Comparison of ENCODE assay signal across 10 mouse cellular contexts in genomic region chr17:23547681-23548443, GRCm38 (mm10). TPM values are rescaled to one million over a fixed set of nuclear protein-coding genes. Genes with fewer than 3 reads are reported as not detected.
A peak's percentile ranks its signal among the peaks of the same experiment; 100 is the strongest.
DNase-seq lines count a peak whose midpoint lies in the region; ATAC-seq and TF ChIP-seq lines count a peak whose summit lies in the region.
"Had no signal": no experiment of that assay in that cellular context is flagged by ENCODE, and none has a peak within 500 bp of the region (broad histone marks: within the 10 kb centered on the region; RNA-seq: fewer than 3 reads in every experiment).

No protein-coding gene starts in this region.

- peak overlapping the region; percentile 79; the same call in 1 of the 2 replicates for H3K4me2 ChIP-seq in kidney, embryonic 14.5 days (replicated peaks; ENCODE audit: low read depth, low read length)
- no peak overlapping the region; the same call in 1 of the 2 replicates for H3K4me2 ChIP-seq in CH12.LX (ENCODE audit: insufficient read depth, low read depth, poor library complexity, severe bottlenecking)
- peak overlapping the region; percentile 78; the same call in 1 of the 2 replicates for H3K4me2 ChIP-seq in intestine, postnatal 0 days (replicated peaks; ENCODE audit: low read depth)

- in situ Hi-C loops in CH12.LX (cut with MboI; ENCODE audit: low pct_ligation_motif_present, low pct_unique_long_range_greater_than_20kb, low sequenced_read_pairs): no loop called here

- TF ChIP-seq RAD21 in CH12.LX (IDR thresholded peaks at IDR 0.05; ENCODE audit: low read depth, low read length): no peak

- dilution Hi-C loops in CH12.LX (cut with MboI; ENCODE audit: extremely low pct_ligation_motif_present, extremely low pct_unique_long_range_greater_than_20kb, low sequenced_read_pairs): no loop called here

- no peaks in the 10 kb centered on the region for H3K27me3 ChIP-seq in kidney, embryonic 14.5 days (ENCODE audit: control insufficient read depth, insufficient read depth, low read length)
- no peaks in the 10 kb centered on the region for H3K27me3 ChIP-seq in kidney, adult 2 months (replicated peaks; ENCODE audit: control insufficient read depth, insufficient read depth, low read length)
- no peaks in the 10 kb centered on the region for H3K27me3 ChIP-seq in CH12.LX (replicated peaks)
- no peaks in the 10 kb centered on the region for H3K27me3 ChIP-seq in intestine, postnatal 0 days (replicated peaks; ENCODE audit: control insufficient read depth, insufficient read depth, low read length)
- H3K27me3 ChIP-seq: embryonic facial prominence, embryonic 15.5 days had no signal

- no peak for TF ChIP-seq POLR2A in kidney, adult 2 months (IDR thresholded peaks at IDR 0.05; ENCODE audit: low read depth, low read length)
- TF ChIP-seq POLR2A in CH12.LX (IDR thresholded peaks at IDR 0.05; ENCODE audit: low read depth, low read length): no peak

- WGBS in kidney, embryonic 14.5 days: 53% methylated on average over 11 of the region's 11 CpGs
- WGBS in kidney, adult 2 months: 66% methylated on average over 11 of the region's 11 CpGs
- WGBS in intestine, postnatal 0 days: 58% methylated on average over 11 of the region's 11 CpGs

- TF ChIP-seq EP300 in CH12.LX (IDR thresholded peaks at IDR 0.05; ENCODE audit: low read length): no peak

- H3K9me3 ChIP-seq in kidney, embryonic 14.5 days (ENCODE audit: control insufficient read depth, low read length): no peaks in the 10 kb centered on the region
- no peaks in the 10 kb centered on the region for H3K9me3 ChIP-seq in CH12.LX (replicated peaks; ENCODE audit: low read length)
- no peaks in the 10 kb centered on the region for H3K9me3 ChIP-seq in intestine, postnatal 0 days (ENCODE audit: control insufficient read depth)
- H3K9me3 ChIP-seq: embryonic facial prominence, embryonic 15.5 days had no signal

- H3K27ac ChIP-seq in kidney, embryonic 14.5 days (ENCODE audit: low read depth, low read length): no peak overlapping the region
- no peak overlapping the region for H3K27ac ChIP-seq in kidney, adult 2 months (ENCODE audit: insufficient read depth, low read depth, low read length)
- no peak overlapping the region for H3K27ac ChIP-seq in CH12.LX (ENCODE audit: insufficient read depth, low read depth)
- no peak overlapping the region for H3K27ac ChIP-seq in intestine, postnatal 0 days (ENCODE audit: low read depth, low read length)

- TF ChIP-seq CTCF in kidney, adult 2 months (conservative IDR thresholded peaks at IDR 0.05; ENCODE audit: insufficient read depth, insufficient read length, low read depth, low read length): no peak
- no peak for TF ChIP-seq CTCF in CH12.LX (conservative IDR thresholded peaks at IDR 0.05 in 1 of 2, IDR thresholded peaks at IDR 0.05 in 1 of 2; ENCODE audit: low read depth in 2 of 2, low read length in 2 of 2)
- TF ChIP-seq CTCF in intestine, postnatal 0 days (IDR thresholded peaks at IDR 0.05; ENCODE audit: low read depth): no peak

- DNase-seq in kidney, adult 2 months: no peak
- DNase-seq in 3T3-L1 (ENCODE audit: low read depth, low spot score): peak; percentile 53
- DNase-seq in CH12.LX (ENCODE audit: extremely low read depth): peak; percentile 70
- DNase-seq in frontal cortex, postnatal 14 days (ENCODE audit: low spot score in 2 of 2): no peak

- peaks cover 7% of the 10 kb centered on the region; the same call in 1 of the 2 replicates for H3K4me1 ChIP-seq in kidney, embryonic 14.5 days (ENCODE audit: control insufficient read depth, insufficient read depth, low read length)
- H3K4me1 ChIP-seq in kidney, adult 2 months (ENCODE audit: control insufficient read depth, insufficient read depth, low read length): no peaks in the 10 kb centered on the region
- peaks cover 2 to 13% of the 10 kb centered on the region in 2 experiments for H3K4me1 ChIP-seq in CH12.LX (ENCODE audit: control insufficient read depth in 1 of 2, insufficient read depth in 2 of 2)
- H3K4me1 ChIP-seq in intestine, postnatal 0 days (replicated peaks; ENCODE audit: control insufficient read depth, insufficient read depth, low read length): no peaks in the 10 kb centered on the region; the same call in 1 of the 2 replicates

- H3K36me3 ChIP-seq in kidney, embryonic 14.5 days (ENCODE audit: control insufficient read depth, insufficient read depth, low read length): no peaks in the 10 kb centered on the region
- H3K36me3 ChIP-seq in kidney, adult 2 months (ENCODE audit: control insufficient read depth, insufficient read depth, low read length): no peaks in the 10 kb centered on the region
- no peaks in the 10 kb centered on the region for H3K36me3 ChIP-seq in CH12.LX (replicated peaks in 1 of 2; ENCODE audit: control insufficient read depth in 1 of 2, insufficient read depth in 1 of 2, low read length in 1 of 2)
- no peaks in the 10 kb centered on the region for H3K36me3 ChIP-seq in intestine, postnatal 0 days (ENCODE audit: control insufficient read depth, insufficient read depth)
- H3K36me3 ChIP-seq: embryonic facial prominence, embryonic 15.5 days had no signal

- ATAC-seq in kidney, embryonic 14.5 days (ENCODE audit: low FRiP score, low TSS enrichment): no peak
- ATAC-seq in intestine, postnatal 0 days: no peak
- no peak for ATAC-seq in activated CD4-positive, CD25-positive, alpha-beta regulatory T cell, adult 4 months
- no peak for ATAC-seq in granulocyte monocyte progenitor cell, adult 5-6 weeks (replicated peaks; ENCODE audit: poor library complexity, severe bottlenecking)

- no peak overlapping the region for H3K9ac ChIP-seq in kidney, embryonic 14.5 days (ENCODE audit: low read depth, low read length)
- H3K9ac ChIP-seq in CH12.LX (ENCODE audit: insufficient read depth, low read depth): no peak overlapping the region
- no peak overlapping the region for H3K9ac ChIP-seq in intestine, postnatal 0 days (ENCODE audit: low read depth, low read length)

- peak overlapping the region; percentile 56; the same call in 1 of the 2 replicates for H3K4me3 ChIP-seq in kidney, embryonic 14.5 days (ENCODE audit: low read length)
- H3K4me3 ChIP-seq in kidney, adult 2 months (ENCODE audit: insufficient read depth, low read depth, low read length): no peak overlapping the region
- peak overlapping the region; percentile 69 to 71 (median 69) for H3K4me3 ChIP-seq in CH12.LX (replicated peaks in 1 of 3; ENCODE audit: low read depth in 2 of 3, low read length in 2 of 3, poor library complexity in 1 of 3)
- peak overlapping the region; percentile 88 for H3K4me3 ChIP-seq in intestine, postnatal 0 days (ENCODE audit: low read depth, low read length)

- H3K79me2 ChIP-seq in CH12.LX (replicated peaks; ENCODE audit: control insufficient read depth, extremely low read depth, insufficient read depth, poor library complexity, severe bottlenecking): no peaks in the 10 kb centered on the region

TF ChIP-seq in CH12.LX, 34 proteins besides CTCF, POLR2A, EP300 and RAD21:
- TF ChIP-seq ZNF384 (IDR thresholded peaks at IDR 0.05; ENCODE audit: low read depth, low read length) (peak; percentile 75), SIN3A (IDR thresholded peaks at IDR 0.05; ENCODE audit: low read length) (no peak), MYC (IDR thresholded peaks at IDR 0.05; ENCODE audit: low read depth, low read length) (0 out of 2 replicates have a peak, but pooled peaks have one; percentile 4)

RNA-seq across cellular contexts. Expression of gene Zfp213, which starts 16.2 kb away (rescaled TPM):
- 19.5 and 24.9 TPM in 2 replicates for polyA plus RNA-seq in kidney, embryonic 14.5 days (2014; fragmentation: Nextera tagmentation; extraction: Ambion mirVana)
- polyA plus RNA-seq in kidney, adult 2 months (2012; rRNA removed): 12.0 and 14.9 TPM in 2 replicates
- total RNA-seq in CH12.LX (2012; rRNA removed) (10.9 and 11.4 TPM in 2 replicates), CH12.LX (2014; rRNA removed) (8.5 and 9.4 TPM in 2 replicates)
- 7.1 and 8.0 TPM in 2 replicates for polyA plus RNA-seq in CH12.LX (2012; ENCODE audit: insufficient read length, low read depth)
- polyA plus RNA-seq in intestine, postnatal 0 days (2015; fragmentation: Nextera tagmentation; extraction: Ambion mirVana): 8.1 and 8.2 TPM in 2 replicates
- 1 to 10 TPM; 4.3 to 4.9 TPM for polyA plus RNA-seq in activated CD4-positive, CD25-positive, alpha-beta regulatory T cell, adult 4 months (2017; shearing (Covaris generic))
- total RNA-seq in granulocyte monocyte progenitor cell, adult 5-6 weeks (2014; fragmentation: Nextera tagmentation): 4.9 and 6.9 TPM in 2 replicates
- 9.7 and 10.7 TPM in 2 replicates for total RNA-seq in granulocyte monocyte progenitor cell, adult 5-6 weeks (2017)

RNA-seq across cellular contexts. Expression of gene Zfp13, which starts 51.4 kb away (rescaled TPM):
- 15.3 and 19.1 TPM in 2 replicates for polyA plus RNA-seq in kidney, embryonic 14.5 days (2014; fragmentation: Nextera tagmentation; extraction: Ambion mirVana)
- polyA plus RNA-seq in kidney, adult 2 months (2012; rRNA removed): 7.9 and 9.8 TPM in 2 replicates
- 0.30 TPM in 1 of 2 replicates, not detected in the other for total RNA-seq in CH12.LX (2012; rRNA removed)
- total RNA-seq in CH12.LX (2014; rRNA removed): not detected in 2 replicates
- not detected in 2 replicates for polyA plus RNA-seq in CH12.LX (2012; ENCODE audit: insufficient read length, low read depth)
- 3.1 and 3.4 TPM in 2 replicates for polyA plus RNA-seq in intestine, postnatal 0 days (2015; fragmentation: Nextera tagmentation; extraction: Ambion mirVana)
- polyA plus RNA-seq in activated CD4-positive, CD25-positive, alpha-beta regulatory T cell, adult 4 months (2017; shearing (Covaris generic)): not detected
- 1.7 and 2.2 TPM in 2 replicates for total RNA-seq in granulocyte monocyte progenitor cell, adult 5-6 weeks (2014; fragmentation: Nextera tagmentation)
- 0.46 and 0.56 TPM in 2 replicates for total RNA-seq in granulocyte monocyte progenitor cell, adult 5-6 weeks (2017)

RNA-seq across cellular contexts. Expression of gene Zscan10, which starts 52.8 kb away (rescaled TPM):
- 0.29 and 0.45 TPM in 2 replicates for polyA plus RNA-seq in kidney, embryonic 14.5 days (2014; fragmentation: Nextera tagmentation; extraction: Ambion mirVana)
- 0.11 TPM in 1 of 2 replicates, not detected in the other for polyA plus RNA-seq in kidney, adult 2 months (2012; rRNA removed)
- total RNA-seq in CH12.LX (2012; rRNA removed) (not detected in 2 replicates), CH12.LX (2014; rRNA removed) (not detected in 2 replicates)
- not detected in 2 replicates for polyA plus RNA-seq in CH12.LX (2012; ENCODE audit: insufficient read length, low read depth)
- not detected in 2 replicates for polyA plus RNA-seq in intestine, postnatal 0 days (2015; fragmentation: Nextera tagmentation; extraction: Ambion mirVana)
- polyA plus RNA-seq in activated CD4-positive, CD25-positive, alpha-beta regulatory T cell, adult 4 months (2017; shearing (Covaris generic)): 1 to 10 TPM; 1.3 to 3.4 TPM
- not detected in 2 replicates for total RNA-seq in granulocyte monocyte progenitor cell, adult 5-6 weeks (2014; fragmentation: Nextera tagmentation)
- total RNA-seq in granulocyte monocyte progenitor cell, adult 5-6 weeks (2017): not detected in 2 replicates
- total RNA-seq: adrenal gland, adult 18-20 months had no signal

Comparison
In these comparisons a context has a peak if more than half of its experiments do, and no peak if none do; other contexts are left out.
1. DNase-seq: peak in 3T3-L1 (single experiment) and CH12.LX (single experiment); none in kidney, adult 2 months (single experiment) and frontal cortex, postnatal 14 days (0 of 2).